Mouse (Mus musculus) layer of hippocampus, postnatal 14 days (tissue): ENCODE measurements around the gene Cflar. TPM values are rescaled to one million over a fixed set of nuclear protein-coding genes. Genes with fewer than 3 reads are reported as not detected.
"Not testable (repeated sequence)": the region's sequence is repeated elsewhere in the genome, so short reads cannot be mapped to it uniquely, and the experiment has no call there.

Experiments
- DNase-seq, 2 experiments: peaks; one replicate each; pipeline ENCODE4 v3.0.0; 2021 to 2022; ENCODE audit warnings: low spot score in 2 of 2, mixed read lengths in 1 of 2
- long read RNA-seq, 2 experiments: library from polyadenylated mRNA; stranded (forward); transcript quantifications; one replicate each; pipeline ENCODE4 v2.0.0; 2021
- total RNA-seq, 2 experiments: library from RNA; stranded (reverse); gene quantifications; 2 replicates each; pipeline ENCODE4 v1.2.3; 2021

Gene Cflar
- 10 to 100 TPM; 33.2 to 38.0 TPM for total RNA-seq
- long read RNA-seq, experiment 1, partial matches to known transcripts: 1 of 7 reads
- long read RNA-seq, experiment 1, other reads (novel, unspliced or antisense): 2 of 7 reads
- long read RNA-seq, experiment 2, transcript Cflar-213 (1 exons, 3,677 nt): major isoform, 9 of 21 reads
- long read RNA-seq, experiment 2, partial matches to known transcripts: 1 of 21 reads
- long read RNA-seq, experiment 2, other reads (novel, unspliced or antisense): 8 of 21 reads

- DNase-seq: peak; percentile 46 to 57
These were observed at the start of gene Cflar for GRCm38 (mm10) chr1:58711365-58712016. Gene Cflar, plus strand, starts transcription at chr1:58711508.

GRCm38 (mm10) chr1:58662671-58663070, 48.6 kb upstream of the Cflar start:
- DNase-seq: not testable (repeated sequence)

DNA sequence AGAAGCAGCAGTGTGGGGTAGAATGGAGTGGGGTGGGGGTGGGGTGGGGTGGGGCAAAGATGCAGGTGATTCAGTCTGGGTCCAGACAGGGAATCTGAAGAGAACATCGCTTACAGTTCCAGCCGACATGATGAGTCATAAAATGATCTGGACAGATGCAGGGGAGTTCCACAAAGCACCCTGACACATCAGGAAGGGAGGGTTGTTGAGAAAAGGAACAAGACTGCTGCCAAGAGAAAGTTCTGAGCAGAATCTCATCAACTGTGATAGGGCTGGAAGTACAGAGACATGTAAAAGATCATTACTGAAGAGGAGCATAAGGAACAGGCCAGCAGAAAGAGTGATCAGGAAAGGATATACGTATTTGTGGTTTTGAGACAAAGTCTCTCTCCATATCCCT, 47.9 kb upstream of the Cflar start:
- not testable (repeated sequence) for DNase-seq

DNA sequence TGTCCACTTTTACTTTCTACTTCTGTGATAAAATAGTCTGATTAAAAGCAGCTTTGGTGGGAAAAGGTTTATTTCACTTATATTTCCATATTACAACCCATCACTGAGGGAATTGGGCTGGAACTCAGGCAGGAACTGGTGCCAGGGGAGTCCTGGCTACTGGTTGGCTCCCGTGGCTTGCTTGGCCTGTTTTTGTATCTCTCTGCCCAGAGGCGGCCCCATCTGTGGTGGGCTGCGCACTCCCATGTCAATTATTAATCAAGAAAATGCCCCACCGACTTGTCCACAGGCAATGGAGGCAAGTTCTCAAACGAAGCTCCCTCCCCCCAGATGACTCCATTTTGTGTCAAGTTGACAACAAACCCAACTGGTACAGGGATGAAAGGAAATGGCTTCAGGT, 43.1 kb upstream of the Cflar start:
- no peak for DNase-seq

DNA sequence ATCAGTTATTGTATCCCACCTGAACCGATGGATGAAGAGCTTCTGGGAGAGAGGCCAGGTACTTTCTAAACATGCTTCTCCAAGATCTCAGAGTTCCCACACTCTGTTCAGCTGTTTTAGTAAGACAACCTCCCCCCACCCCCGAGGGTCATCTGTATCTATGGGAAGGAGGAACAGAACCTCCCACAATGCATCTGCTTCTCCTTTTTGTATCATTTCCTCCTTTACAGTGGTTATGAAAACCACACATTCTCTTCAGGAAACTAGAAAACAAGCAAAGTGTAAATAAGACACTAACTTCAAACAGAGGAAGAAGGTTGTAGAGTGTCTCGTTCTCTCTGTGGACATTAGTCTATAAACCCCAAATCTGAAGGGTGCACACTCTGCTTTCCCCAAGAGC, 41.7 kb upstream of the Cflar start:
- DNase-seq: not testable (repeated sequence)

DNA sequence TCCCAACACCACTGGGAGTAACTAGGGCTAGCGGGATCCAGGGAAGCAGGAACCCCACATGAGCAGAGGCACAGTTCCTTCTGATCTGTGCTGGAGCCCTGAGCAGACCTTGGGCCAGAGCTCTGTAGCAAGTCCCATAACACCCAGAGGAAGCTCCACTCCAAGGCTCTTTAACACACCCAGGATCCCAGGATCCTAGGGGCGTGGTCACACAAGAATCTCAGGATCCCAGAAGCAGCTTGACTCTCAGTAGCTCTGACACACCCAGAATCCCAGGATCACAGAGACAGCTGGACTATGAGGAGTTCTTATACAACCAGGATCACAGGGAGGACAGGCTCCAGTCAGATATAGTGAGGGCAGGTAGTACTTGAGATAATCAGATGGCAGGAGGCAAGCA, 39.2 kb upstream of the Cflar start:
- DNase-seq: no peak

GRCm38 (mm10) chr1:58675011-58675410, 36.3 kb upstream of the Cflar start:
- DNase-seq: no peak

DNA sequence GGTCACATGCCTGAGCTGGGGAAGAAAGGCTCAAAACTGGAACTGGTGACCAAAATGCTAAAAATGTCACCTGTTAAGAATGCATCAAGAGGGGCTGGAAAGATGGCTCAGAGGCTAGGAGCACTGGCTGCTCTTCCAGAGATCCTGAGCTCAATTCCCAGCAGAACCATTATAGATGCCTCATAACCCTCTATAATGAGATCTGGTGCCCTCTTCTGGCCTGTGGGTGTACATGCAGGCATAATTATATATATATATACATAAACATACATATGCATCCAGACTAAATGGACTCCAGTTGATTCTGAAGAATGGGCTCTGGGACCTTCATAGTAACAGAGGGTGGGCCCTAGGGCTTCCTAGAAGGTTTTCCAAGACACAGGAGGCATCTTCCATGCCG, 33.7 kb upstream of the Cflar start:
- DNase-seq: peak in 1 of 2 experiments; percentile 20

DNA sequence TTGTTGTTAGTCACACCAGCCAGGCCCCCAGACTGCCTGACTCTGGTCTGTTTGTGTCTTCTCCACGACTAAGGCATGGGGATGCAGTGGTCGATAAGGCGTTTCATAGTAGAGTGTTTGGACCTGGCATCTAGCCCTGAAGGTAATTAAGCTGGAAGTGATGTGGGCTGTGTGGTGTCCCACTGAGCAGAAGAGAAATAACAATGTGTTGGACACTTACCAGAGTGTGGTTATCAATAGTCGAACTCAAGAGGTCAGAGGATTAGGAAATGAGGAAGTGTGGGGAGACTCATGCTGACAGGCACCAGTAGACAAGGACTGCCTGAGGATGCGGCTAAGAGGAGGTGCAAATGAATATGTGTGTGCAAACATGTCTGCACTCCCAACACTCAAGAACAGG, 32.9 kb upstream of the Cflar start:
- not testable (repeated sequence) for DNase-seq

GRCm38 (mm10) chr1:58689426-58689825, 21.9 kb upstream of the Cflar start:
- DNase-seq: no peak

GRCm38 (mm10) chr1:58690006-58690744, 21.1 kb upstream of the Cflar start:
- DNase-seq: no peak

GRCm38 (mm10) chr1:58690834-58691488, 20.3 kb upstream of the Cflar start:
- DNase-seq: not testable (repeated sequence)

DNA sequence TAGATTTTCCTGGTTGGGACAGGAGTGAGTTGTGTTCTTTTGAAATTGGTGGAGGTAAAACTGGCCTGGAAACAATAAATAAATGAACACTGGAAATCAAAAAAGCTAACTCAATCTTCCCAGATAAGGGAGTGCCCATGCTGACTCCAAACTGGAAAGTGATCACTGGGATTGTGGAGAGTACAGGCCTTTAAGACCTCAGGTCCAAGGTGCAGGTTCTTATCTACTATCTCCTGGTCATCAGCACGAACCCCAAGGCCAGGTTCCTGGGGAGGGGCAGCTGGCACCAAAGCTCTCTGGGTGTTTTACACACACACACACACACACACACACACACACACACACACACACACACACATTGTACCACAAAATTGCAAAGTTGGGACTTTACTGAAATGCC, 19.6 kb upstream of the Cflar start:
- DNase-seq: not testable (repeated sequence)

- DNase-seq: no peak
These were observed 17.6 kb upstream of the Cflar start for GRCm38 (mm10) chr1:58693696-58694095.

DNA sequence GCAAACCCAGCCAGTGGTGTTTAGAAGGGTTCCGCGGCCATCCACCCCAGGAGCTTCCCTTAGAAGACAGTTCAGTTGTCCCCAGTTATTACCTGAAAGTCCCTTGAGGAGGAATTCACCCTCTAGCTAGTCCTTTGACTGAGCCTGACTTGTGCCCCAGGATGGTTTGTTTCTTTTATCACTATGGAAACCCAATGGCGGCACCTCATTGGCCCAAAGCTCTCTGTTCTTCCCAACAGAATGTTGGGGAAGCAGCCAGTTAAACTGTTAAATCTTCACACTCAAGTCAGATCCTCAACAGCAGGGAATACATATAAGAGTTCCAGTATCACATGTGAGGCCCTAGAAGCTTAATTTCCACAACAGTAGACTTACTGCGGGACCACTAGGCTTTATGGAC, 15.5 kb upstream of the Cflar start, which contains the start of gene Als2cr12:
Gene Als2cr12 (minus strand): TSS at position 180 of the 400 bp plus-strand sequence.
- not testable (repeated sequence) for DNase-seq

DNA sequence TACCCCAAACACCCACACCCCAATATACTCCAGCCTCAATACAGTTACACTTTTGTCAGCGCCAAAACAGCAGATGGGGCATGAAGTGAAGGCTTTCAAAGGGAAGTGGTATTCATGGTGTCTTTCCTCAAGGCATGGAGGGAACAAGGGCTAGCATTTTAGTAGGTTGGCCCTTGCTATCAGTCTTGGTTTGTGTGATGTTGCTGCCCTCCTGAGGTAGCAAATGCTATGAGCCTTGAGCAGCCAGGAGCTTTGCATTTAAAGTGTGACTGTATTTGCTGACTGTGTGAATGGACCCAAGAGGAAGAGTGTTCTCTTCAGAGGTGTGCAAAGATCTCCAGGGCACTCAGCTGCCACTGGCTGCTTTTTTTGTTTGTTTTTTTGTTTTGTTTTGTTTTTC, 13.7 kb upstream of the Cflar start:
- DNase-seq: peak; percentile 32 to 70

GRCm38 (mm10) chr1:58698781-58699180, 12.5 kb upstream of the Cflar start:
- DNase-seq: no peak

DNA sequence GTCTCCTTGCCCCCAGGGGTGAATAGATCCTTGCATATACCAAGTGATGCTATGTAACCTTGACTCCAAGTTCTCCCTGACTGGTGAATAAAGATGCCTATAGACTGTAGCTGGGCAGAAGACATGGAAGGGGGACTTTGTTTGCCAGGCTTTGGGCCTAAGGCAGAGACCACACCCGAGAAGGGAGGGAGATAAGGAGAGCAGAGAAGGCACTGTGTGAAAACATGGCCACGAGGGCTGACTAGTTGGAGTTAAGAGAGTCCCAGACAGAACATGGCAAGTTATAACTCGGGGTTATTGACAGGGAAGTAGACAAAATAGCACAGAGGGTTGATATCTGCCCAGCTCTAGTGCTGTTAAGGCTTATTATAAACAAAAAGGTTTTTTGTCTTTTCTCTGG, 11.3 kb upstream of the Cflar start:
- no peak for DNase-seq

- DNase-seq: not testable (repeated sequence)
These were observed 10.6 kb upstream of the Cflar start for GRCm38 (mm10) chr1:58700580-58701162.

- DNase-seq: not testable (repeated sequence)
These were observed 1.3 kb upstream of the Cflar start for GRCm38 (mm10) chr1:58710043-58710442.

GRCm38 (mm10) chr1:58710711-58711364, 470 bp upstream of the Cflar start:
- no peak for DNase-seq
